Mouse (Mus musculus): ENCODE results near the gene Lrig1.

Lrig1 gene

DNA sequence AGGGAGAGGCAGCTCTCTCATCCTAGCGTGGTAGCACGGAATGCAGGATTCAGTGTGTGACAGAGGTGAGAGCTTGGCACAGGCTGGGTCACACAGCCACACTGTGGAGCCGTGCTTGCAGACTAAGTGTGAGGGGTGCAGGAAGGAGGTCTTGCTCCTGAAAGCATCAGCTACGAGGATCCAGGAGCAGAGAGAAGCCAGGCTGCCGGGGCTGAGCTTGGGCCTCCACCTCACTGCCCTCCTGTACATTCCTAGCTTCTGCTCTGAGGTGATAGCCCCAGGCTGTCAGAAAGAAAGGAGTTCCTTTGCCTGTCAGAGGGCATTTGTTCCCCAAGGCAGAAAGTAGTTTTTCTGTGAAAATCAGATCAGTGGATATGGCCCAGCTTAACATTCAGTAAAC, 104.8 kb downstream of the Lrig1 start:
- H3K4me3 ChIP-seq (replicated peaks; ENCODE audit: low read length), result no peak overlapping the region
- peaks cover 19% of the 10 kb centered on the region for H3K36me3 ChIP-seq (ENCODE audit: insufficient read depth, low read length)
- no peaks in the 10 kb centered on the region for H3K9me3 ChIP-seq (ENCODE audit: low read length)
- H3K4me1 ChIP-seq (replicated peaks; ENCODE audit: low read depth, low read length), result peaks cover 42% of the 10 kb centered on the region
- TF ChIP-seq POU5F1 (IDR thresholded peaks at IDR 0.05; ENCODE audit: borderline replicate concordance, low read length), result no peak
- TF ChIP-seq NANOG (IDR thresholded peaks at IDR 0.05; ENCODE audit: borderline replicate concordance, low read length), result no peak
- TF ChIP-seq CTCF (conservative IDR thresholded peaks at IDR 0.05; ENCODE audit: low read length), result no peak
- H3K27me3 ChIP-seq (ENCODE audit: insufficient read depth, low read length), result no peaks in the 10 kb centered on the region

GRCm38 (mm10) chr6:94594711-94595110, 105.2 kb downstream of the Lrig1 start:
- no peak overlapping the region for H3K4me3 ChIP-seq (replicated peaks; ENCODE audit: low read length)
- TF ChIP-seq CTCF (conservative IDR thresholded peaks at IDR 0.05; ENCODE audit: low read length) (no peak), POU5F1 (IDR thresholded peaks at IDR 0.05; ENCODE audit: borderline replicate concordance, low read length) (no peak), NANOG (IDR thresholded peaks at IDR 0.05; ENCODE audit: borderline replicate concordance, low read length) (no peak)

DNA sequence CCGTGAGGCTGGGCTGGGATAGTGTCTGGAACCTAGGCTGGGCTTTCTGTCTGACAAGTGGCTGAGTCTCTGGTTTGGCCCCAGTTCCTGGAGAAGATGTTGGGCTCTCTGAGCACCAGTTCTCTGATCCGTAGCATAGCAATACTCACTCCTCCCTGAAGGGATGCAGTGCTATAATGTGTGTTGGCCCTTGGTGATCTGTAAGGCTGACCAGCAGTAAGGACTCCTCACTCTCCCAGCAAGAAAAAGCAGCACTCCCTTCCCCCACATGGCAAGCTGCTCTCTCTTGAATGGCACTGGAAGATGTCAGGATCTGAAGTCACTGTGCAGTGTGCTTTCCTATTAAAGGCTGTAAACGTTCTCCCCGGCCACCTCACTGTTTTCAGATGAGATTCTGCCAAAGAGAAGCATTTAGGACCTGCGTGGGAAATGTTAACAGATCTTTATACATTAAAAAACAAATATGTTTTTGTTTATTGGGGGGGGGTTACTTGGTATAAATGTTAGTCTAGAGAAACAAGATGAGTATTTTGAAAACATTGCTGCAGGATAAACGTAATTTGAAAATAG, 105.8 kb downstream of the Lrig1 start:
- Histone ChIP-seq H3K9me3 (ENCODE audit: low read length) (no peaks in the 10 kb centered on the region), H3K27me3 (ENCODE audit: insufficient read depth, low read length) (no peaks in the 10 kb centered on the region), H3K36me3 (ENCODE audit: insufficient read depth, low read length) (peaks cover 17% of the 10 kb centered on the region), H3K4me3 (replicated peaks; ENCODE audit: low read length) (no peak overlapping the region), H3K4me1 (replicated peaks; ENCODE audit: low read depth, low read length) (peaks cover 36% of the 10 kb centered on the region)
- TF ChIP-seq NANOG (IDR thresholded peaks at IDR 0.05; ENCODE audit: borderline replicate concordance, low read length), result no peak
- no peak for TF ChIP-seq CTCF (conservative IDR thresholded peaks at IDR 0.05; ENCODE audit: low read length)
- no peak for TF ChIP-seq POU5F1 (IDR thresholded peaks at IDR 0.05; ENCODE audit: borderline replicate concordance, low read length)

More at GRCm38 (mm10) chr6:94594711-94595110, 105.2 kb downstream of the Lrig1 start:
- no peaks in the 10 kb centered on the region for H3K27me3 ChIP-seq (ENCODE audit: insufficient read depth, low read length)
- H3K4me1 ChIP-seq (replicated peaks; ENCODE audit: low read depth, low read length), result peaks cover 39% of the 10 kb centered on the region
- peaks cover 19% of the 10 kb centered on the region for H3K36me3 ChIP-seq (ENCODE audit: insufficient read depth, low read length)
- H3K9me3 ChIP-seq (ENCODE audit: low read length), result no peaks in the 10 kb centered on the region

DNA sequence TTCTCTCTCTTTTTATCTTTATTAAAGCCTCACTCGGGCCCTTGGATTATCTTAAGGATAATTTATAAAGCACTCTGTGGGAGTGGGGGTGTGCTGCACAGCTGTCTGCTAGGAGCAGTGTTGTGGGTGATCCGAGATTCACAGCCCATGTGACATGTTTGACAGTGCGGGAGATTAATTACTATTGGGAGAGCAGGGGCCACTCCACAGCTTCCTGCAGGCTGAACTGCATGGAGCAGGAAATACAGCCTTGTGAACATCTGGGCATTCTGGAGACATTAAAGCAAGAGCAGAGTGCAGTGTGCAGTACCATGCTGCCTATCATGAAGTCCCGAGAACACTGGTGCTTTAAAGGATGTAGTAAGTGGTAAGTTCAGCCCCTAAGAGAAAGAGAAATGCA, 107.2 kb downstream of the Lrig1 start:
- TF ChIP-seq NANOG (IDR thresholded peaks at IDR 0.05; ENCODE audit: borderline replicate concordance, low read length) (no peak), POU5F1 (IDR thresholded peaks at IDR 0.05; ENCODE audit: borderline replicate concordance, low read length) (no peak), CTCF (conservative IDR thresholded peaks at IDR 0.05; ENCODE audit: low read length) (no peak)
- Histone ChIP-seq H3K9me3 (ENCODE audit: low read length) (peaks cover 6% of the 10 kb centered on the region; the same call in 1 of the 2 replicates), H3K4me1 (replicated peaks; ENCODE audit: low read depth, low read length) (peaks cover 21% of the 10 kb centered on the region), H3K36me3 (ENCODE audit: insufficient read depth, low read length) (peaks cover 9% of the 10 kb centered on the region; the same call in 1 of the 2 replicates), H3K27me3 (ENCODE audit: insufficient read depth, low read length) (no peaks in the 10 kb centered on the region), H3K4me3 (replicated peaks; ENCODE audit: low read length) (no peak overlapping the region)

- Histone ChIP-seq H3K27me3 (ENCODE audit: insufficient read depth, low read length) (no peaks in the 10 kb centered on the region), H3K36me3 (ENCODE audit: insufficient read depth, low read length) (peaks cover 9% of the 10 kb centered on the region; the same call in 1 of the 2 replicates), H3K9me3 (ENCODE audit: low read length) (peaks cover 6% of the 10 kb centered on the region; the same call in 1 of the 2 replicates), H3K4me3 (replicated peaks; ENCODE audit: low read length) (no peak overlapping the region), H3K4me1 (replicated peaks; ENCODE audit: low read depth, low read length) (peaks cover 17% of the 10 kb centered on the region)
- TF ChIP-seq NANOG (IDR thresholded peaks at IDR 0.05; ENCODE audit: borderline replicate concordance, low read length), result no peak
- TF ChIP-seq CTCF (conservative IDR thresholded peaks at IDR 0.05; ENCODE audit: low read length), result no peak
- TF ChIP-seq POU5F1 (IDR thresholded peaks at IDR 0.05; ENCODE audit: borderline replicate concordance, low read length), result no peak
Observed at GRCm38 (mm10) chr6:94592243-94592642, 107.7 kb downstream of the Lrig1 start.

GRCm38 (mm10) chr6:94588365-94588764, 111.6 kb downstream of the Lrig1 start:
- Histone ChIP-seq H3K4me3 (replicated peaks; ENCODE audit: low read length) (no peak overlapping the region), H3K36me3 (ENCODE audit: insufficient read depth, low read length) (no peaks in the 10 kb centered on the region), H3K27me3 (ENCODE audit: insufficient read depth, low read length) (no peaks in the 10 kb centered on the region), H3K9me3 (ENCODE audit: low read length) (peaks cover 6% of the 10 kb centered on the region; the same call in 1 of the 2 replicates), H3K4me1 (replicated peaks; ENCODE audit: low read depth, low read length) (peaks cover 6% of the 10 kb centered on the region)
- no peak for TF ChIP-seq CTCF (conservative IDR thresholded peaks at IDR 0.05; ENCODE audit: low read length)
- no peak for TF ChIP-seq POU5F1 (IDR thresholded peaks at IDR 0.05; ENCODE audit: borderline replicate concordance, low read length)
- no peak for TF ChIP-seq NANOG (IDR thresholded peaks at IDR 0.05; ENCODE audit: borderline replicate concordance, low read length)

DNA sequence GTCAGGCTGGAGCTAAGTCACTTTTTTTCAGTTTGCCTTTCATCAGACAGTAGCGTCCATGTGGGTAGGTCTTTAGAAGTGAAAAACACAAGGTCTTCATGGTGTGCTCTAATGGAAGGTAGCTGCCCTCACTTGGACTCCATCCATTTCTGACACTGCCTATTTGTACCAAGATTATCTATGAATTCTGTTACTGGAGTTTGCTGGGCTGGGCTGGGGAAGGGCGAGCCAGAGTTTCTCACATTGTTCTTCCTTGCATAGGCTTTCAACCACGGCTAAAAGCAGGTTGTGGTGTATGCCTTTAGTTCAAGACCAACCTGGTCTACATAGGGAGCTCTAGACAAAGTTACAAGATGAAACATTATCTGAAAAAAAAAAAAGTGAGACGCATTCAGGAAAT, 115.0 kb downstream of the Lrig1 start:
- Histone ChIP-seq H3K27me3 (ENCODE audit: insufficient read depth, low read length) (no peaks in the 10 kb centered on the region), H3K4me3 (replicated peaks; ENCODE audit: low read length) (no peak overlapping the region), H3K9me3 (ENCODE audit: low read length) (peaks cover 6% of the 10 kb centered on the region; the same call in 1 of the 2 replicates), H3K36me3 (ENCODE audit: insufficient read depth, low read length) (no peaks in the 10 kb centered on the region), H3K4me1 (replicated peaks; ENCODE audit: low read depth, low read length) (no peaks in the 10 kb centered on the region)
- TF ChIP-seq POU5F1 (IDR thresholded peaks at IDR 0.05; ENCODE audit: borderline replicate concordance, low read length) (no peak), CTCF (conservative IDR thresholded peaks at IDR 0.05; ENCODE audit: low read length) (no peak), NANOG (IDR thresholded peaks at IDR 0.05; ENCODE audit: borderline replicate concordance, low read length) (no peak)

DNA sequence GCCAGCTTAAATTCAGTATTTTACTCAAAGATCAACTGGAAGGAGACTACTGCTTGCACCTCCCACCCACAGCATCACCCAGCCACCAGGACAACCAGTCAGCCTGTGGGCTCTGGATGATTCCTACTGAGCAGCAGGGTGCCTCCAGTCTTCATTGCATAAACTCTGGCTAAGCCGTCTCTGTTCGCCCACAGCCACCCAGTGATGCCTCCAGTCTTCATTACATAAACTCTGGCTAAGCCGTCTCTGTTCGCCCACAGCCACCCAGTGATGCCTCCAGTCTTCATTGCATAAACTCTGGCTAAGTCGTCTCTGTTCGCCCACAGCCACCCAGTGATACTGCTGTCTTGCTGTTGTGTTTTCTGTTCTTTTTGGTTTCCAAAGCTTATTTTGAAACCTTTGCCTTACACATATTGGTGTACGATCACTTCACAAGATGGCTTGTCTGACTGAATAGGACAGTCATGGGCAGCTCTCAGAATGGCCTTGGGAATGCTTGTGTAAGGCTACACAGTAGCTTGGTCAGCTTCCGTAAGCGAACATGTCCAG, 115.7 kb downstream of the Lrig1 start:
- no peaks in the 10 kb centered on the region for H3K4me1 ChIP-seq (replicated peaks; ENCODE audit: low read depth, low read length)
- no peak for TF ChIP-seq CTCF (conservative IDR thresholded peaks at IDR 0.05; ENCODE audit: low read length)
- no peak for TF ChIP-seq POU5F1 (IDR thresholded peaks at IDR 0.05; ENCODE audit: borderline replicate concordance, low read length)
- TF ChIP-seq NANOG (IDR thresholded peaks at IDR 0.05; ENCODE audit: borderline replicate concordance, low read length), result no peak
- peaks cover 6% of the 10 kb centered on the region; the same call in 1 of the 2 replicates for H3K9me3 ChIP-seq (ENCODE audit: low read length)

More for the DNA sequence above, 115.7 kb downstream of the Lrig1 start:
- H3K27me3 ChIP-seq (ENCODE audit: insufficient read depth, low read length), result no peaks in the 10 kb centered on the region
- no peak overlapping the region for H3K4me3 ChIP-seq (replicated peaks; ENCODE audit: low read length)
- H3K36me3 ChIP-seq (ENCODE audit: insufficient read depth, low read length), result no peaks in the 10 kb centered on the region
